Mouse (Mus musculus): ENCODE measurements around the gene Cars2.

GRCm38 (mm10) chr8:11516292-11516691, 34.3 kb downstream of the Cars2 start:
- TF ChIP-seq CTCF (conservative IDR thresholded peaks at IDR 0.05 in 1 of 2, IDR thresholded peaks at IDR 0.05 in 1 of 2; ENCODE audit: low read depth in 2 of 2, low read length in 2 of 2) (no peak), CHD1 (IDR thresholded peaks at IDR 0.05; ENCODE audit: low read depth, low read length) (no peak), POLR2A (IDR thresholded peaks at IDR 0.05; ENCODE audit: low read depth, low read length) (no peak), PAX5 (IDR thresholded peaks at IDR 0.05; ENCODE audit: low read length) (no peak), CHD2 (IDR thresholded peaks at IDR 0.05; ENCODE audit: low read length) (no peak), EP300 (IDR thresholded peaks at IDR 0.05; ENCODE audit: low read length) (no peak), SMC3 (IDR thresholded peaks at IDR 0.05; ENCODE audit: low read depth, low read length) (no peak), MAZ (IDR thresholded peaks at IDR 0.05; ENCODE audit: low read depth, low read length) (no peak), USF2 (conservative IDR thresholded peaks at IDR 0.05; ENCODE audit: low read depth, low read length) (no peak), ZNF384 (IDR thresholded peaks at IDR 0.05; ENCODE audit: low read depth, low read length) (no peak), GABPA (IDR thresholded peaks at IDR 0.05; ENCODE audit: insufficient replicate concordance, low read depth, low read length) (no peak), ZC3H11A (IDR thresholded peaks at IDR 0.05; ENCODE audit: low read depth, low read length) (no peak), MAFK (IDR thresholded peaks at IDR 0.05; ENCODE audit: insufficient replicate concordance, low read length) (no peak), NRF1 (IDR thresholded peaks at IDR 0.05; ENCODE audit: low read depth, low read length) (no peak)

All from CH12.LX (cell line).